Mouse (Mus musculus) gastrocnemius, postnatal 36 days (tissue): ENCODE results near the gene Ndel1. TPM values are rescaled to one million over a fixed set of nuclear protein-coding genes. Genes with fewer than 3 reads are reported as not detected.

ENCODE experiments used
- DNase-seq, 2 experiments: peaks; one replicate each; pipeline ENCODE4 v3.0.0; 2022
- intact Hi-C: fragments of 180-260 bp; cut with DNase I; formaldehyde crosslinking; loops from one replicate; pipeline ENCODE4 v1.15.1; 2025
- long read RNA-seq, 2 experiments: library from polyadenylated mRNA; stranded (forward); transcript quantifications; one replicate each; pipeline ENCODE4 v2.0.0; 2021
- total RNA-seq, 2 experiments: library from RNA; stranded (reverse); gene quantifications; 2 replicates each; pipeline ENCODE4 v1.2.3; 2021

The Ndel1 gene
- 10 to 100 TPM; 70.0 to 81.9 TPM for total RNA-seq
- long read RNA-seq, experiment 1, transcript Ndel1-201 (9 exons, 2,382 nt): major isoform, 6 of 47 reads
- long read RNA-seq, experiment 1, partial matches to known transcripts: 20 of 47 reads
- long read RNA-seq, experiment 1, other reads (novel, unspliced or antisense): 21 of 47 reads
- long read RNA-seq, experiment 2, transcript Ndel1-201 (9 exons, 2,382 nt): major isoform, 5 of 52 reads
- long read RNA-seq, experiment 2, partial matches to known transcripts: 1 of 52 reads
- long read RNA-seq, experiment 2, other reads (novel, unspliced or antisense): 46 of 52 reads

DNA sequence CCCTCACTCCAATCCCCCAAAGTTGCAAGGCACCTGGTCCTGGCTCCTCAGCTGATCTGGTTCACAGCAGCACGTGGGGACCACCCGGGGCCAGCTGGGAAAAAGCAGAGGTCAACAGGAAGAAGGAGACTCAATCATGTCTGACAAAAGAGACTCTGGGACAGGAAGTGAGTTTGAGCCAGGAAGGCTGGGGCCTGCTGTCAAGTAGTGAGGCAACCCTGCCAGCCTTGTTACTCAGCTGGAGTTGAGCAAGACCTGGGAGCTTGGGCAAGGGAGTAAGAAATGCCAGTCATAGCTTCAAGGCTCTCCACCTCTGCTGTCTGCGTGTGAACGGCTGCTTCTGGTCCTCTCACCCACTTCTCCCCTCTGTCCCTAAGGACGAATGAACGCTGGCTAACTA is at the start of gene Ndel1:
Gene Ndel1 (minus strand): TSS at position 111 of the 400 bp plus-strand sequence.
- intact Hi-C loops: loop anchor here (5.0 kb wide), 3 partner anchors 34 to 304 kb away; no protein-coding TSS in a partner anchor
- peak; percentile 12 to 36 for DNase-seq

DNA sequence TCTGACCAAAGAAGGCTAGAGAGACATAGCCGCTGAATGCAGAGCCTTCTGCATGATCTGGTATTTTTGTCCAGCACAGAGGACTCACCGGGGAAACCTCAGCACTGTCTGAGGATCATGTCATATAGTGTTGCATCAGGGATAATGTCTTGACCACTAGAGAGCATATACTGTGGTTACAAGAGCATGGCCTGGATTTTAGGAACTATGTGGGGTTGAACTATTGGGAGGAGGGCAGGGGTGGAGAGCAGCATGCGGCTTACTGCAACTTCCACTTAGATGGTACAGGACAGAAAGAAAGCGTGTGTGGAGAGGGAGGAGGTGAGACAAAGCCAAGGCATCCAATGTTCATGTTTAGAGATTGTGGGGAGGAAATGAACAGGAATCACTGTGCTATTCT is 42.9 kb upstream of the Ndel1 start:
- DNase-seq: no peak

DNA sequence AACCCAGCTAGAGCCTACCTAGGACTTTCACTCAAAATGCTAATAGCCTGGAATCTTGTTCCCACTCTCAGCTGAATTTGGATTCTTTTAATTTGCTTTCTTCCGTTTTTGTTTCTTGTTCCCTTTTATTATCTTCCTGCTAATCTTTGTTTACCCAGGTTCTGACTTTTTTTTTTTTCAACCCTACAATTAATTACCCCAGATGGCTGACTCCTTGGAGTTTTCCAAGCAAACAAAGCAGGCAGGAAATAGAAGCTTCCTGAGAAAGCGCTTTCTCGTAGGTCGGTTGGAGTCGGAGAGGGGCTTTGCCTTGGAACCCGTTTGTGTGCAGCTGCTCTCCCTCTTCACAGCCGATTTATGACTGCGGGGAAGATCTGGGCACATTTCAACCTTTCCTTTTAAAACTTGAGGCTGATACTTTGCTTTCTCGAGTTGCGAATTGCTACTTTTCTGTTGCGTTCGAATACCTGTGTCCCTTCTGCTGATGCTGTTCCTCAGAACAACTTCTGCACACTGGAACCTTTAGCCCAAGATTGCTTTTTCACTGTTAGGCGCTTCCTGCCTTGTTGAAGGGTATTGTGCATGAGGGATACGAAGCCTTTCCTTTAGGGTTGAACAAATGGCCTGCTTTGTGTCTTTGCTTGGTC is 40.0 kb upstream of the Ndel1 start:
- DNase-seq: no peak
- intact Hi-C loops: no loop called here

More for the DNA sequence above, 42.9 kb upstream of the Ndel1 start:
- intact Hi-C loops: no loop called here

DNA sequence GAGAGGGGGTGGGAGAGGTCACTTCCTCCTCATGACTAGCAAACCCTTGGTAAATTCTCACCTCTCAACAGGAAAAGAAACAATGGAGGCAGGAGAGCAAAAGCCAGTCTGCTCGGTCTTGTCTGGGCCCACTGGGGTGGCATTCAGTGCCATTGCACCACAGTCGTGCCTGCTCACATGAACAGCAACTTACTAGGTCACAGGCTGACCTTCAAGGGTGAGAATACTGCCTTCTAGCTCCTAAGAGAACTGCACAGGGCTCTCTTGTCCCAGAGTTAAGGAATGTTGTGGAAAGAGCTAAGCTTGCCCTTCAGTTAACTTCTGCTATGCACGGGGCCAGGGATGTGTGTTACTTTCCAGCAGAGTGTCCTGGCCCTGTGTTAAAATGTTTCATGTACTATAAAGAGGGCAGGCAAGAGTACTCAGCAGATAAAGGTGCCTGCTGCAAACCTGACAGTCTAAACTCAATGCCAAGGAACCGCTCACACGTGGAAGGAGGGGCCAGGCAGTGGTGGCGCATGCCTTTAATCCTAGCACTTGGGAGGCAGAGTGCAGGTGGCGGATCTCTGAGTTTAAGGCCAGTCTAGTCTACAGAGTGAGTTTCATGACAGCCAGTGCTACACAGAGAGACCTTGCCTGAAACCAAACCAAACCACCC is 37.3 kb upstream of the Ndel1 start:
- intact Hi-C loops: loop anchor here (5.0 to 10.0 kb wide), 2 partner anchors 43 to 216 kb away; partner anchors contain the start of genes 9130213A22Rik, Aloxe3 and Hes7
- no peak for DNase-seq

DNA sequence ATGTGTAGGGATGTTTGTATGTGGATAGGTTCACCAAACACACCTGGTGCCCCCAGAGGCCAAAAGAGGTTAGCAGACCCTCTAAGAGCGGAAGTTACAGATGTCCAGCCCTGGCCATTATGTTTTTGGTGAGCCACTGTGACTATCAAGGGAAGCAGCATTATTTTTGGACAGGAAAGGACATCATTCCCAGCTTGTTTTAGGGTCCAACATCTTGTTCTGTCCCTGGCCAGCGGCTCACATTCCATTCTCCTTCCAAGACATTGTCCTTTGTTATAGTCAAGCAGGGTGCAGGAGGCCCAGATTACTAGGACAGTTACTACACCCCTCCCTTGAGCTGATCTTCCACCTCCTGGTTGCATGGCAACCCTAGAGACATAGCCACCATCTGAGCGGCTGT is 35.6 kb upstream of the Ndel1 start:
- intact Hi-C loops: loop anchor here (5.0 to 10.0 kb wide), 2 partner anchors 45 to 218 kb away; partner anchors contain the start of genes 9130213A22Rik, Aloxe3 and Hes7
- DNase-seq: no peak

DNA sequence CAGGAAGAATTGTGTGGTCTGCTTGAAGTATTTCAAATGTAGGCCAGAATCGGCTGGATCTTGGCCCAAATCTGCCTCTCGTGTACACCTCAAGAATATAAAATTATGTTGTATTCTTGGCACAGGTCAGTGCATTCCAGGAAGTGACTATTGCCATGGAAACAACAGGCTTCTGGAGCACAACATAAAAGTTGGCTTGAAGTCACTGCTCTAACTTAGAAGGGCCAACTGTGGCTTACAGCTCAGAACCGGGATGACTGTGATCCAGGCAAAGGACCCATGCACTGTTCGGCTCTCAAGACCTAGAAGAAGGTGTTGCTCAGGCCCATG is 34.8 kb upstream of the Ndel1 start:
- DNase-seq: no peak
- intact Hi-C loops: loop anchor here (5.0 to 10.0 kb wide), 2 partner anchors 46 to 218 kb away; partner anchors contain the start of genes 9130213A22Rik, Aloxe3 and Hes7

DNA sequence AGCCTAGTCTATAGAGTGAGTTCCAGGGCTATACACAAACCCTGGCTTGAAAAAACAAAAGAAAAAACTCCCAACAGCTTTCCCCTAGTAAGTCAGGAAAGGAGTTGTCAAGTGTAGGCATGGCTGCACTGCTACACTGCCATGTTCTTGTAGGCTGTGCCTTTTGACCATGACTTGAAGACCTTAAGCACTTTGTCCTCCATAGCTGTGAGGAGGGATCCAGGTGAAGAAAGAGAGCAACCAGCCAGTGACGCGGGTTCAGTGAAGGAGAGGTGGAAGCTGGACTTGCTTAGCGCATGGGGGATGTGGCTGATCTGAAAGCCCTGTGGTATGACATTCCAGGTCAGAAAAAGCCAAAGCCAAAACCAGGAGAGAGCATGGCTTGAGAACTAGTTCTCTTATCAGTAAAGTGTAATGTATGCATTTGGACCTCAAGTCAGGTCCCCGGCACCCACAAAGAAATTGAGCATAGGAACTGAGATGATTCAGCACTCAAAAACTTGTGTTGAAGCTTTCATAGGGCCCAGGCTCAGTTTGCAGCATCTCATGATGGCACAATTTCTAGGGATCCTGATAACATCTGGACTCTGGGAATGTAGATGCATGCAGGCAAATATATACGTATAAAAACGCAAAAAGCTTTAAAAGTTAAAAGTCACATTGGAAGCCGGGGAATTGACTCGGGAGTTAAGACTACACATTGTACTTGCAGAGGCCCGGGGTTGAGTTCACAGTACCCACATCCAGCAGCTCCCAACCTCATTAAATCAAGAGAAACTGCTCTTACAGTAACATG is 34.2 kb upstream of the Ndel1 start:
- no peak for DNase-seq
- intact Hi-C loops: loop anchor here (2.0 to 10.0 kb wide), 4 partner anchors 46 to 219 kb away; partner anchors contain the start of genes 9130213A22Rik, Aloxe3 and Hes7

DNA sequence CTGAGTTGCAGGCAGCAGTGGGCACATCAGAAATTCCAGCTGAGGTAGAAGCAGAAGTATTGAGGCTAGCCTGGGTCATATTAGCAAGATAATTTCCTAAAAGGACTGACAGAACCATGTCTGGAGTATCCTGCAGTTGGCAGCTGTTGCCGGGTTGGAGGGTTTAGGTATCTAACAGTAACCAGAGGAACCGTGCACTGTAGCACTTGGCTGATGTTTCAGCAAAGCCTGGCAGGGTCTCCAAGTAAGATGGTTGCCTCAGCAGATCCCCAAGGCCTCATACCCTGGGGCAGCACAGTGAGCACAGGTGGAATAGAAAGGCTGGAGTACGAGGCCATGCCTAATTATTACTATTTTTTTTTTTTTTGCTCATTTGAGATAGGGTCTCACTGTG is 33.5 kb upstream of the Ndel1 start:
- intact Hi-C loops: loop anchor here (2.0 to 10.0 kb wide), 4 partner anchors 47 to 220 kb away; partner anchors contain the start of genes 9130213A22Rik, Aloxe3 and Hes7
- DNase-seq: no peak

DNA sequence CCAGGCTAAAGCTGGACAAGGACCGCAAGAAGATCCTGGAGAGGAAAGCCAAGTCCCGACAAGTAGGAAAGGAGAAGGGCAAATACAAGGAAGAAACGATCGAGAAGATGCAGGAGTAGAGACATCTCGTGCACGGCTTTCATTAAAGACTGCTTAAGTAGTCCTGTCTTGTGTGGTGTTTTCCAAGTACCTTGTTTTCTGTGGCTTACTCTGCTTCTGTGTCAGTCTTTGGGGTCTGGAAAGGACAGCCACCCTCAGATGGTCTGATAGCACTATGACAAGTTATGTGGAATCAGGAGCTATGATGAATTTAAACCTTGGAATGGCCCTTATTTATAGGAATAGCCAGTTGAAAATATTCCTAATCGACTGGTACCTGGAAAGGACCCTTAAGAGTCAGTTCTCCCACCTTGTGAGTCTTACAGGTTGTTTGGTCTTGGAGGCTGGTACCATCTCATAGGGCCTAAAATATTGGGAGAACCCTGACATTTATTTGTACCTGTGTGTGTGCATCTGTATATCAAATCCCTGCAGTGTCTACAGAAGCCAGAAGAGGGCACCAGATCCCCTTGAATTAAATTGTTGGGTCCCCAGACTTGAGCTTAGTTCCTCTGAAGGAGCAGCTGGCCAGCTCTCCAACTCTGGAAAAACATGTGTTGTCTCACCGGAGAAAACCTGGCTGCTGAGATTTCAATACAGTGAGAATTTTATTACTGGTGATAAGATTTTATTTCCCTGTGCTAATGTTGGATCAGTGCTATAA is 32.9 kb upstream of the Ndel1 start:
- peak in 1 of 2 experiments; percentile 68 for DNase-seq
- intact Hi-C loops: loop anchor here (2.0 to 10.0 kb wide), 4 partner anchors 48 to 220 kb away; partner anchors contain the start of genes 9130213A22Rik, Aloxe3 and Hes7

DNA sequence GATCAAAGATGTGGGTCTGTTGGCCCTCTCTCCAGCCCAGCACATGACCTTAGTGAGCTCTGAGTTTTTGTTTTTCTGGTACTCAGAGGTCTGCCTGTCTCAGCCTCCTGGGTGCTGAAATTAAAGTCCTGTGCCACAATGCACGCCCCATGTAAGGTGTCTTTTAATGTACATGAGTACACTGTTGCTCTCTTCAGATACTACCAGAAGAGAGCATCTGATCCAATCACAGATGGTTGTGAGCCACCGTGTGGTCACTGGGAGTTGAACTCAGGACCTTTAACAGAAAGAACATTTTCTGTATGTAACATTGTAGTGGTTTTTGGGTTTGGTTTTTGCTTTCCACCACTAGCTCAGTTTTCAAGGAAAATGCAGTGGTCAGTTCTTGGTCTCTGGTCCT is 32.1 kb upstream of the Ndel1 start:
- intact Hi-C loops: loop anchor here (2.0 to 10.0 kb wide), 3 partner anchors 79 to 221 kb away; partner anchors contain the start of genes 9130213A22Rik, Aloxe3 and Hes7
- no peak for DNase-seq

DNA sequence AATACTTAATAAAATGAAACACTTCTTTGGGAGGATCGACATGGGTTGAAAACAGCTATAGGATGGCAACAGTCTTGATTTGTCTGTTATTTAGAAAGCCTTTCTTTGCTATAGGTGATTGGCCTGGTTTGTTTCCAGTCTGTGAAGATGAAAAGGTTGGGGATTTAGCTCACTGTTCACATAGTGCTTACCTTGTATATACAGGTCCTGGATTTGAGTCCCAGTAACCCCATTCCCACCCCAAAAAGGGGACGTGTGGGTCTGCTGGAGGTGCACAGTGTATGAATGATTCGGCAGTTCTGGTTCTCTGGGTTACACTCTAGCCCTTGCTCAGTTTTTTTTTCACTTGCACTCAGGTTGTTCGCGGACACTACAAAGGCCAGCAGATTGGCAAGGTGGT is 31.2 kb upstream of the Ndel1 start:
- no peak for DNase-seq
- intact Hi-C loops: loop anchor here (10.0 kb wide), 1 partner anchor 222 kb away; the partner anchor contains the start of genes 9130213A22Rik, Aloxe3 and Hes7

DNA sequence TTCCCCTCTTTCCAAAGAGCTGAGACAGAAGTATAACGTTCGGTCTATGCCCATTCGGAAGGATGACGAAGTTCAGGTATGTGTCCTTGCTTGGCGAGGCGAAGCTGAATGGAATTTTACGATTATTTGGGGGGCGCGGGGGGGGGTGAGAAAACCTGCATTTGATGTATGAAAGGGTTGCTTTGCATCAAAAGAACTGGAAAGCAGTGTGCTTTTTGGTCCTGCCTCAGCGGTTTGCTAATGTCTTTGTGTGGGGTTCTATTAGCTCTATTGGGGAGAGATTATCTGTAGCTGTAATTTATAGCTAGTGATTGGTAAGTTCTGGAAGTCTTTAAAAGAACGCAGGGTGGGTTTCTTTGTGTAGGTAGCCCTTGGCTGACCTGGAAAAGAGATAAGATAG is 30.7 kb upstream of the Ndel1 start:
- intact Hi-C loops: loop anchor here (10.0 kb wide), 1 partner anchor 222 kb away; the partner anchor contains the start of genes 9130213A22Rik, Aloxe3 and Hes7
- DNase-seq: no peak

DNA sequence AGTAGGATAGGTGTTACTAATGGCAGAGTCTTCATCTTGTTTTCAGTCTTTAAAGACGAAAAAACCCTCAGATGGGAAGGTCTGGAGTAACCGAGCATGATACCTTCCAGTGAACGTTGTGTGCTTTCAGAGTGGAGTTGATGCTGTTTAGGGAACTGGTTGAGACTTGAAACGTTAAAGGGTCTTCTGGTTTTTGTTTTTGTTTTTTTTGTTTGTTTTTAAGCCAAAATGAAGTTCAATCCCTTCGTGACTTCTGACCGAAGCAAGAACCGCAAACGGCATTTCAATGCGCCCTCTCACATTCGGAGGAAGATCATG is 30.3 kb upstream of the Ndel1 start:
- intact Hi-C loops: loop anchor here (10.0 kb wide), 1 partner anchor 223 kb away; the partner anchor contains the start of genes 9130213A22Rik, Aloxe3 and Hes7
- DNase-seq: no peak

DNA sequence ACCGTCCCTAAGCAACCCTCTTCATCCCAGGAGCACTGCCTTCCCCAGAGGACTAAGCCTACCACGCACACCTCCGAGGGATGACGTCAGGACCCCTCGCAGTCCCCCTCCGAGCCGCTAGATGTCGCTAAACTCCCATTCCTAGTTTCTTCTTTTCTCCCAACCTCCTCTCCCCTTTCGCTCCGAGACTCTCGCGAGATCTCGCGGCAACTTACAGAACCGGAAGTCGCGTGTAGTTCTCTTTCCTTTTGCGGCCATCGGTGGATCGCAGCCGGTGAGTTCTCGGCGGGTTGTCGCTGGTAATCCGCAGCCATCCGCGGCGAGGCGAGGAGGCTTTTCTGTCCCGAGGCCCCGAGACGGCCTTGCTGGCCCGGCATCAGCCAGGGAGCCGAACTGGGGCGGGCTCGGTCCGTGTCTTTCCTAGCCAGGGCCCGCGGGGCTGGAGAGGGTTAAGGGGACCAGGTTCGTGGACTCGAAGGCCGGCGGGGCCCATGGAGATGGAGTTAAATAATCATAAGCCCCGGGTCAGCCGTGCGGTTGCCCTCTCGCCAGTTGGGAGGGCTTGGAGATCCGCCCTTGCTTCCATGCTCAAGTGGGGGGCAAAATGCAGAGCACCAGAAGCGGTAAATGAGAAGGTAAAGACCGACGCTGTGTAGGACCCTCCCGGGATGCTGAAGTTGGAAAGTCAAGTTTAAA is 29.8 kb upstream of the Ndel1 start, which contains the start of gene Rpl26:
Gene Rpl26 (plus strand): TSS at position 233 of the 696 bp plus-strand sequence.
- DNase-seq: peak; percentile 98 to 99
- intact Hi-C loops: loop anchor here (10.0 kb wide), 1 partner anchor 223 kb away; the partner anchor contains the start of genes 9130213A22Rik, Aloxe3 and Hes7

DNA sequence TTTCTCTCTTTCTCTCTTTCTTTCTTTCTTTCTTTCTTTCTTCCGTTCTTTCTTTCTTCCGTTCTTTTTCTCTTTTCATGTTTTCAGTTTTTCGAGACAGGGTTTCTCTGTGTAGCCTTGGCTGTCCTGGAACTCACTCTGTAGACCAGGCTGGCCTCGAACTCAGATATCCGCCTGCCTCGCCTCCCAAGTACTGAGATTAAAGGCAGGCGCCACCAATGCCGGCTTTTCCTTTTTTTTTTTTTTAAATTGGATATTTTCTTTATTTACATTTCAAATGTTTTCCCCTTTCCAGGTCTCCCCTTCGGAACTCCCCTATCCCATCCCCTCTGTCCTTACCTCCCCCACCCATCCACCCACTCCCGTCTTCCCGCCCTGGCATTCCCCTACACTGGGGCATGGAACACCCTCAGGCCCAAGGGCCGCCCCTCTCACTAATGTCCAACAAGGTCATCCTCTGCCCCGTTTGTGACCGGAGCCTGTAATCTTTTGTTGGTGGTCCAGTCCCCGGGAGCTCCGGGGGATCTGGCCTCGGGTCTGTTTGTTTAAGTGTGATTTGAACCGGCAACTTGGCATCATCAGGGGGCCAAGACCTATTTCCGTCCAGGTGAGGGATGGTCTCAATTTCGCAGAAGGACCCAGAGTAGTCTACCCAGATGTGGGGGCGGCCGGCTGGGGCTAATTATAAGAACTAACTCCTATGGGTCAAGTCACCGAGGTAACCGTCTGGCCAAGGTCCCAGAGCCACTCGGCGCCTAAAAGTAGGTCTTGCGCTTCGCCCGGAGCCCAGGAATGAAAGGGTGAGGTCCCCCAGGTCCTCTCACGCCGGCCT is 29.1 kb upstream of the Ndel1 start:
- intact Hi-C loops: loop anchor here (10.0 kb wide), 1 partner anchor 224 kb away; the partner anchor contains the start of genes 9130213A22Rik, Aloxe3 and Hes7
- DNase-seq: no peak

DNA sequence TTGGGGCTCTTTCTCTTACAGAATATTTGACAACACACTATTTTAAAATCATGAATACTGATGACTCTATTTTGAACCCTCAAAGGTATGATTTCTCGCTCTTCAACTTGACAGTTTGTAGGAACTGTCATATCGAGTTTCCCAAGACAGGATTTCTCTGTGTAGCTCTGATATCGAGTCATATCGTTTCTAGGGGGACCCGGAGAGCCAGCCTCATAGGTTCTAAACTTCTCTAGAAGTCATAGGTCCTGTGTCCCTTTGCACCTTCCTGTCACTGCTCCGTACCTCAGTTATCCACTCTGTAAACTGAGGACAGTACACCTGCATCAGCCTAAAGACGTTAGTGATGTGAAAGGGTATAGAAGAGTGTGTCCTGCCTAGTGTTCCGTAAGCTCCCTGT is 28.2 kb upstream of the Ndel1 start:
- DNase-seq: no peak
- intact Hi-C loops: loop anchor here (10.0 kb wide), 1 partner anchor 225 kb away; the partner anchor contains the start of genes 9130213A22Rik, Aloxe3 and Hes7

DNA sequence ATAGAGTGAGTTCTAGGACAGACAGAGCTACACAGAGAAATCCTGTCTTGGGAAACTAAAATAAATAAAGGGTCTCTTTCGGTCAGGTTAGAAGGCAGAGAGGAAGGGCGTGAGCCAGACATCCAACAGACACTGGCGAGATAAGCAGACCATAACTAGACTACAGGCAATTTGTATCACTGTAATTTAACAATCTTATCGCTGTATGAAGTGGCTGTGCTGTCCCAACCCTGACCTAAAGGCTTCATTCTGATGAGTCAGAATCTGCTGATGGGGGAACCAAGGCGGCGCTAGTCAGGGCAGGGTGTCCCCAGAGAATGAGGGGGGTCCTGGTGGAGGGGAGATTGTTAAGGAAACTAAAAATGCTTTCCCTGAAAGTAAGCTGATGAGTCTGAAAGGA is 27.1 kb upstream of the Ndel1 start:
- DNase-seq: no peak
- intact Hi-C loops: no loop called here
